Mouse (Mus musculus) lung, postnatal 0 days (tissue): Measurements from ENCODE around the gene Lhx4.

Experiments
- CTCF ChIP-seq: IDR thresholded peaks from 2 replicates; pipeline ENCODE4 v1.5.1; 2016; ENCODE audit warnings: antibody characterized with exemption, mild to moderate bottlenecking
- EP300 ChIP-seq: IDR thresholded peaks from 2 replicates; pipeline ENCODE4 v1.6.1; 2016; ENCODE audit warnings: antibody characterized with exemption, mild to moderate bottlenecking, control low read depth

DNA sequence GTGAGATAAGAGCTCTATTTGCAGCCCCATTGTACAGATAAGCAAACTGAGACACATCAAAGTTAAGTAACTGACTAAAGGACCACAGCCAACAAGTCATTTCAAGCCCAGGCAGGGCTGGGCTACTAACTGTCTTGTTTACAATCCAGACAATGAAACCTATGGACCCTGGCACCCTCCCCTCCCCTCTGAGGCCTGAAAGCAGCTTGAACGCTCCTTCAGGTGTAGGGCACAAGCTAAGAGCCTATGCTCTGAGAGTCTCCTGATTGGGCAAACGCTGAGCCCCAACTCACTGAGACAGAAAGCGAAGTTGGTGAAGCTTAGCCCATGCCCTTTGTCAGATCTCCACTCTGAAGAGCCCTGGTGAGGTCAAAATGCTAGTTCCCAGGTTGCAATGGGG is 27.2 kb downstream of the Lhx4 start:
- no peak for TF ChIP-seq CTCF
- TF ChIP-seq EP300 = no peak
